Mouse (Mus musculus) spleen, postnatal 10 days (tissue): ENCODE data around the gene Gm4779.
"Not testable (repeated sequence)": the region's sequence is repeated elsewhere in the genome, so short reads cannot be mapped to it uniquely, and the experiment has no call there.

ENCODE experiments used
- DNase-seq, 2 experiments: peaks; one replicate each; pipeline ENCODE4 v3.0.0; 2021 to 2022; ENCODE audit warnings: low spot score in 2 of 2

The Gm4779 gene

DNA sequence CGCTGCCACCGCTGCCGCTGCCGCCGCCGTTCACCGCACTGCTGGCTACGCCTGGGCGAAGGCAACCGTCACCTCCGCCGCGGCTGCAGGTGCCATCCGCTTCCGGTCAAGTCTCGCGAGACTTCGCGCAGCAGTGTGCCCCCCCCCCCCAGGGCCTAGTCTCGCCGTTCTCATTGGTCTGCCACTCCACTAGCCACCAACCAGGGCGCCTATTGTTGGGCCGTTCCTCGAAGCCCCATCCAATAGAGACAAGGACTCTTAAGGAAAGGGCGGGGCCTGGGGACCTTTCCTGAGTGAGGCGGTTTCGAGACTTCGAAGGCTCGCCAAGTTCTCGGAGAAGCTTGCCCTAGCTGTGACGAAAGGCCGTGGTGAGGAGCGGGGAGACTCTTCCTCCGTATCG lies at the start of gene Gm4779, which contains the start of gene 8030474K03Rik:
TSS of gene Gm4779 (minus strand) at position 82 of the 400 bp plus-strand sequence.
TSS of gene 8030474K03Rik (plus strand) at position 315 of the 400 bp plus-strand sequence.
- DNase-seq, result no peak

DNA sequence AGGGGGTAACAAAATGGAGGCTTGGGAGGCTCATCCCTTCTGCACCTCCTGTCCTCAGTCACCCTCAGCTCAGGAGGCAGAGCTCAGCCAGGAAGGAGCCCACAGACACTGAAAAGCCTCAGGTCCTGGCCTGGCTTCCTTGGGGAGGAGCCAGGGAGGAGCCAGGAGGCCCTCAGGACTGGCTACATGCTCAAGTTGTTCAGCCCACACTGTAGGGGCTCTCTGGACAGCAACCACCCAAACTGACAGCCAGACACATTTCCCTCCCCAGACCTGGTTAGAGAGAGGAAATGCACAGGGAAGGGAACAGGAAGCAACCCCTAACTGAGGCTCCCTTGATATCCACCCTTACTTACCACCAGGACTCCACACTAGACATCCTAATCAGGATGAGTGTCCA lies 25.8 kb upstream of the Gm4779 start:
- not testable (repeated sequence) for DNase-seq

DNA sequence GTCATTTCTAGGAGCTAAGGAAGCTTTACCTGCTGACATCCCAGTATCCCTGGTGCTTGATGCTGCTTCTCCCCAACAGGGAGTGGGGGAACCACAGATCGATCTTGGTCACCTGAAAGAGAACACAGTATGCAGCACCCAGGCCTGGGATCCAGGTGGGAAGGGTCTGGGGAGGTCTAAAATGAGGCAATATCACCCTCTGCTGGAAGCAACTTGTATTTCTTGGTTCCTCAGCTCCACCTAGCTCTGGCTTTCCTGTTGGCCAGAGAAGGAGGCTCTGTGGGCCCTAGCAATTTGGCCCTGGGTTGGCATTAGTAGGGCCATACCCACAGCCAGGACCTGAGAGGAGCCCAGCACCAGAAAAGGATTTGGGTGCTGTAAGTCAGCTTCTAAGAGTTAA lies 24.9 kb upstream of the Gm4779 start:
- DNase-seq, result no peak

DNA sequence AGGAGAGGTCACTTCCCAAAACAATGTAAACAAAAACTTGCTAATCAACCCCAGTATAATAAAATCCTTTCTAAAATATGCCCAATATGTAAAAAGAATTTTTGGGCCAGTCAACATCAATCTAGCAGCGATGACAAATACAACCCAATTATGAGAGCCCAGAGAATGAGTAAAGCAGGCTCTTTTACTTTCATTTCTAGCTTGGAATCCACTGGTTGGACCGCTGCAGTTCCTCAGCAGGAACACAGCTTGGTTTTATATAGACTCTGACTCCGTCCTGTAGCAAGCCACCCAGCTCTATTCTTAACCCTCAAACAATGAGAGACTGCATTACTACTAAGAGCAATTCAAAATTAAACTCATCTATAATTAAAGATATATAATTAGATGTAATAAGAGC lies 17.5 kb upstream of the Gm4779 start:
- no peak for DNase-seq

DNA sequence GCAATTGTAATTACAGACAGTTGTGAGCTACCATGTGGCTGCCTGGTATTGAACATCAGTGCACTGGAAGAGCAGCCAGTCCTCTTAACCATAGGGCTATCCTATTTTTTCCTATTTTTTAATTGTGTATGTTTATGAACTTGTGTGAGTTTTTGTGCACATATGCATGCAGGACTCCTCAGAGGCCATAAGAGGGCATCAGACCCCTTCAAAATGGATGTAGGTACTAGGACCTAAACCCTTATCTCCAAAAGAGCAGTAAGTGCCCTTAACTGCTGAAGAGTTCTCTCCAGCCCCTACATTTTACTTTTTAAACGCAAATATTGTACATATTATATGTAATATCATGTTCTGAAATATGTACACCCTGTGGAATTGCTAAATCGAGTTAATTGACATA lies 11.3 kb upstream of the Gm4779 start:
- DNase-seq, result no peak

DNA sequence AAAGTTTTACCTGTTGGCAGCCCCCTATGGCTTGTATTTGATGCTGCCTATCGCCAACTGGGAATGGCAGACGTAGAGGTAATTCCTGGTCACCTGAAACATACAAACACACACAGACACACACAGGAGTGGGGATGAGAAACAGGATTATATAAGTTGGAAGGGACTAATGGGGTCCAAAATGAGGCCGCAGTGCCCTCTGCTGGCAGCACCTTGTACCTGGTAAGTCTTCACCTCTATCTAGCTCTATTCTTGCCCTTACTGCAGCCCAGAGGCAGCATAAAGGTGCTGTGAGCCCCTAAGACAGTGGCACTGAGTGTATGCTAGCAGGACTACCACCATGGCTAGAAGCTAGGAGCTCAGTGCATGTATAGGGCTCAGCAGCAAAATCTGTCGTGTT lies 2.7 kb downstream of the Gm4779 start:
- DNase-seq, result peak in 1 of 2 experiments; percentile 54

DNA sequence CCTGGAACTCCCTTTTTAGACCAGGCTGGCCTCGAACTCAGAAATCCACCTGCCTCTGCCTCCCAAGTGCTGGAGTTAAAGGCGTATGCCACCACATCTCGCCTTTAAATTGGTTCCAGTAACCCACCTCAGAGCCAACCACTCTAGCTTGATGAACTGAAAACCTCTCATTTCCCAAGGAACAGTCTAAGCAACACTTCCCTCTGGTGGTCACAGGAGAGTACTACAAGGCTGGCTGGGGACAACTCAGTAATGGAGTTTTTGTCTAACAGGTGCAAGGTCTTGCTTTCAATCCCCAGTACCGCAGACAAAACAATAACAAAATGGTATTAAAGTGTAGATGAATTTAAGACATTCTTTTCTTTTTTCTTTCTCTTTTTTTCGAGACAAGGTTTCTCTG lies 22.2 kb downstream of the Gm4779 start:
- peak; percentile 24 to 59 for DNase-seq

DNA sequence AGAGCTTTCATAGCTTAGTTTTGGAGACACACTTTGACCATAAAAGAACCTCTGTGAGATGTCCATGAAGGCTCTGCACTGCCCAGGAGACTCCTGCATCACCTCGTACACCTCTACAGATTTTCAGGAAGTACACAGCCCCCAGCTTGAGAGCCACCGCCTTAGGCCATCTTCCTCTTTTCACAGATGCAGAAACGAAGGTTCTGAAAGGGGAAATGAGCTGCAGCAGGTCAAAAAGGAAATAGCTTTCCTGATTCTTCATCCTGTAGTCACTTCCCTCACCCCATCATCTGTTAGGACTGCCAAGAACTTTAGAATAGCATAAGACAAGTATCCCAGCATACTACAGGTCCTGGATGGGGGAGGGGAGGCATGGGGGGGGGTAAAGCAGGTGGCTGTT lies 23.9 kb downstream of the Gm4779 start:
- peak in 1 of 2 experiments; percentile 19 for DNase-seq

DNA sequence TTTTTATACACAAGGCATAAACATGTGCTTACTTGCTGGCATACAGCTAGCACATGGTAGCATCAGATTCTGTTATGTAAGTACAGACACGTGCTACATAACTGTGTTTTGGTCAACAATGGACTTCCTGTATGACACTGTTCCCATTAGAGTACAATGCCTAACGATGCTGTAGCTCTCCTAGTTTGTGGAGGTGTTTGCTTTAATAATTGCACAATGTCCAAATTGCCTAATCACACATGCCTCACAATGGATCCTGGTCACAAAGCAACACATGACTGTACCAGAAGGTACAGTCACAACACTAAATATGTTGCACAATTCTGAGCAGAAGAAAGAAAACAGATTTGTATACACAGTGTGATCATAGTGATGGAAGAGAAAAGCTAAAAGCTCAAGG lies 24.7 kb downstream of the Gm4779 start:
- no peak for DNase-seq

DNA sequence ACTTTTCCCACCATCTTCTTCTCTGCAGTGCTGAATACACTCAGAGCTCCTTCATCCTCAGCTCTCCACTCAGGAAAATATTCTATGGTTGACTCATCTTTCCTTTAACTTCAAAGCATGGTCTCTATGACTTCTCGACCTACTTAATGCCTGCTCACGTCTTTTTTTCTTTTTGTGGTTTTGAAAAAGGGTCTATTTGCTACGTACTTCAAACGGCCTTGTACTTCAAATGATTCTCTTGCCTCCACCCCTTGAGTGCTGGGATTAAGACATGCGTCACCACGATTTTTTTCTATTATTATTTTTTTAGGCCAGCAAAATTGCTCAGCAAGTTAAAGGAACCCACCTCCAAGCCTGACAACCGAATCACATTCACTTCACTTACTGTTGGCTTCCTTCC lies 26.9 kb downstream of the Gm4779 start:
- DNase-seq, result no peak

DNA sequence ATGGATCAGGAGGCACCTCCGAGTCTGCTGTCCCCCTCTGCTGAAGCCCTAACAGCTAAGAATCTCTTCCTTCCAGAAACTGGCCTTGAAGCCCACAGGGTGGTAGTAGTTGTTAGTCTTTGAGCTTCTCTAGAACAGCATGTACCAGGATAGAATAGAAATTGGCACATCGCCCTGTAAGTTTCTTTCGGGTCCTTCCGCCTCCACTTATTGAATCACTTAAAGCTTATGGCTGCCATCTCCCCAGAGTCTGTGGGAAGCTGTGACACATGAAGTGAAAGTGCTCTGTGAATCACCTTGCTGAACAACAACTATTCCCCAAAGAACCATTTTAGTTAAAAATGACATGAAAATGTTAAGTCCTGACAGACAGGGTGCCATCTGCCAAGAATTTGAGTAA lies 29.1 kb downstream of the Gm4779 start:
- no peak for DNase-seq

DNA sequence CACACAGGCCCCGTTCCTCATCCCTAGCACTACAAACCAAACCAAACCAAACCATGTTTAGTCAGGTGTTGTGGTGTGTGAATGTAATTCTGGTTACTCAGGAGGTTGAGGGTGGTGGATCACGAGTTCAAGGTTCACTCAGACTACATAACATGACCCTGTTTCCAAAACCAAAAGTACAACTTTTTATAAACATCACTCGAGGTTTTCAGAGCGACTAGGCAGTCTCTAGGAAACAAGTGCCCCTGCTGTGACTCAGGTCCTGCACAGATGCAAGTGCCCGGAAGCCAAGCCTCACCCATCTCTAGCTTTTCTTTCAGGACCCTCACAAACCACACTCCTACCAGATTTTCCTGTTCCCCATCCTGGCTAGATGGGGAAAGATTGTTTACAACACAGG lies 29.6 kb downstream of the Gm4779 start:
- DNase-seq, result no peak

DNA sequence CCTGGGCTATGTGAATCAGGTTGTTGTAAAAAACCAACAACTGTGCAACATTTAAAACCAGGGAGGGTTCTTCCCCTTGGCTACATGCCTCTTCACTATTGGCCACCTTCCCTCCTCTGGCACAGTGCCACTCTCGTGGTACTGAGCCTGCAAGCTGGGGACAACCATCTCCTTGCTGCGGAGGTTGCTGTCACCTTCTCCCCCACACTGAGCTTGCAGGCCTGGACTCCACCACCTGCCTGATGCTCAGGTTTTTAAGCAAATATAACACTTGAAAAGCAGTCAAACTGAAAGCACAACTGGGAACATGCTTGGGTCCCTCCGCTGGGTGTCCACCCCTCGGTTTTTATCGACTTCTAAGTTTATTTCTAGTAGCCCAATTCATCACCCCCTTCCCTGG lies 39.7 kb downstream of the Gm4779 start:
- DNase-seq, result no peak

DNA sequence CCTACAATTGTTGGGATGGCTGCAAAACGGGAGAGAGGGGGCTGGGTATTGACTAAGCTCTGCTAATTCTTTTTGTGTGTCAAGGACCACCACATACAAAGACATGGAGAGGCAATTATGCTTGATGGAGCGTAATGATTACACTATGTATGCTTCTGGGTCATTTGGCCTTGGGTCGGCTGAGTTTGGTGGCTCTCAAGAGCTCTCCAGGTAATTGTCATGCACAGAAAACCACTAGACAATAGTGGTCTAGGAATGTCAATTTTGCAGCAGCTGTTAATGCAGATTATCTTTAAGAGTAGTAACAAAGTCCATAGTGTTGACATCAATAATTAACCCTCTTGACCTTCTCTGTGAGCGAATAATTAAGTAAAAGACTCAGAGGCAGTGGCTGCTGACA lies 44.1 kb downstream of the Gm4779 start:
- no peak for DNase-seq

DNA sequence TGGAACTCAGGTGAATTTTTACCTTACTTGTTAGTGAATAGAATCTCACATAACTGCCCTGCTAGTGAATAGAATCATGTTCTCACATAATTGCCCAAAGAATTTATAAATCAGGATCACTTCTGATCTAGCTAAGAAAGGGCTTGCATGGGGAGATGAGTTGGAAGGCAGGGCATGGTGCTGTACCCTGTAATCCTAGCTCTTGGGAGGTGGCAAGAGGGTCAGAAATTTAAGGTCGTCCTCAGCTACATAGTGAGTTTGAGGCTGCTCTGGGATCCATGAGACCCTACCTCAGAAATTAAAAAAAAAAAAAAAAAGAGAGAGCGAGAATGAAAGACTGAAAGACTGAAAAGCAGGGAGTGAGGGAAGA lies 53.2 kb downstream of the Gm4779 start:
- no peak for DNase-seq

DNA sequence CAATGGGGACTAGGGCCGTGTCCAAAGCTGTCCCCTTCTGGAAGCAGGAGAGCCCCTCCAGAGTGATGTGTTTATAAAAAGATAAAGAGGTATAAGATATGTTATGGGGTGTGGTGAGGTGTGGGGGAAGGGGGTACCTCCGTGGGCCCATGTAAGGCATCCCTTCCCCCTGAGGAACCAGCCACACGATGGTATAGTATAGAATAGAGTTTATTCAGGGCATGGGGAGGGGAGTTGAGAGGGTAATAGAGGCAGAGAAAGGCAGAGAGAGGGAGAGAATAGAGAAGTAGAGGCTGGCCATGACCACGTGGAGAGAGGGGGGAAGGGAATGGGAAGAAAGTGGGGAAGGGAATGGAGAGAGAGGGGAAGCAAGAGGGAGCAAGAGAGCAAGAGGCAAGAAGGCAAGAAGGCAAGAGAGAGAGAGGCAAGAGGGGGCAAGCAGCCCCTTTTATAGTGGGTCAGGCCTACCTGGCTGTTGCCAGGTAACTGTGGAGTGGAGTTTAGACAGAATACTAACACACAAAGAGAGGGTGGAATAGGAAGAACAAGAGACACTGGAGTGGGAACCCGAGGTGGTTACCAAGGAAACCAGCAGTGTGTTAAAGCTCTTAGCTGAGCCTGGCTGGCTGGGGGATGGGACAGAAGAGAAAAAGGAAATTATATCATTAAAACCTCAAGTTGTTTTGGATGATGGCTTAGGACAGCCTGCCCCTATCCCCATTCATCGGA lies 53.7 kb downstream of the Gm4779 start:
- no peak for DNase-seq
